12 mouse cellular contexts compared by ENCODE assay signal in genomic region chr5:103993601-103994000, GRCm38 (mm10). TPM values are rescaled to one million over a fixed set of nuclear protein-coding genes. Genes with fewer than 3 reads are reported as not detected.
DNase-seq lines count a peak whose midpoint lies in the region; ATAC-seq and TF ChIP-seq lines count a peak whose summit lies in the region.
"Had no signal": no experiment of that assay in that cellular context is flagged by ENCODE, and none has a peak within 500 bp of the region (broad histone marks: within the 10 kb centered on the region; RNA-seq: fewer than 3 reads in every experiment).

No protein-coding gene starts in this region.

- no peaks in the 10 kb centered on the region for H3K36me3 ChIP-seq in heart, adult 2 months (ENCODE audit: control insufficient read depth, insufficient read depth, low read length)
- no peaks in the 10 kb centered on the region for H3K36me3 ChIP-seq in liver, embryonic 14.5 days (replicated peaks; ENCODE audit: control insufficient read depth, insufficient read depth, low read depth)
- H3K36me3 ChIP-seq: G1E; midbrain, embryonic 12.5 days had no signal

- H3K27ac ChIP-seq in heart, adult 2 months: no peak overlapping the region
- no peak overlapping the region for H3K27ac ChIP-seq in liver, embryonic 14.5 days
- H3K27ac ChIP-seq: midbrain, embryonic 12.5 days had no signal

- no peak for ATAC-seq in liver, embryonic 14.5 days (ENCODE audit: insufficient read depth)

- no peak overlapping the region for H3K9ac ChIP-seq in heart, adult 2 months (ENCODE audit: low read depth, low read length)
- no peak overlapping the region for H3K9ac ChIP-seq in liver, embryonic 14.5 days (replicated peaks)
- H3K9ac ChIP-seq: midbrain, embryonic 12.5 days had no signal

- DNase-seq in heart, adult 2 months: peak in 1 of 2 experiments; percentile 14
- no peak for DNase-seq in heart, postnatal 10 days
- DNase-seq in 3T3-L1 (ENCODE audit: low read depth, low spot score): peak; percentile 37
- DNase-seq in ZHBTc4 (ENCODE audit: low read depth, low spot score): peak; percentile 54
- DNase-seq in liver, embryonic 14.5 days (ENCODE audit: low read depth in 3 of 3, low spot score in 3 of 3): no peak
- DNase-seq in adrenal gland, postnatal 25 days: no peak
- DNase-seq in cerebellum, adult 9-11 months: no peak
- DNase-seq in layer of hippocampus, adult 8-10 months (ENCODE audit: low spot score in 2 of 2): no peak
- DNase-seq: heart, postnatal 4 days; layer of hippocampus, postnatal 36 days had no signal

- TF ChIP-seq EP300 in heart, adult 2 months (IDR thresholded peaks at IDR 0.05; ENCODE audit: insufficient read depth, low read depth, low read length): no peak
- no peak for TF ChIP-seq EP300 in liver, embryonic 14.5 days (IDR thresholded peaks at IDR 0.05; ENCODE audit: low read depth)

- H3K9me3 ChIP-seq in liver, embryonic 14.5 days (ENCODE audit: control insufficient read depth, low read length): no peaks in the 10 kb centered on the region
- H3K9me3 ChIP-seq: G1E; midbrain, embryonic 12.5 days had no signal

- H3K4me2 ChIP-seq in liver, embryonic 14.5 days (ENCODE audit: low read depth): no peak overlapping the region
- H3K4me2 ChIP-seq: midbrain, embryonic 12.5 days had no signal

- intact Hi-C loops in heart, adult 2 months (cut with DNase I): no loop called here
- intact Hi-C loops in heart, postnatal 10 days (cut with DNase I): loop anchor here (10.0 kb wide), 1 partner anchor 221 kb away; no protein-coding TSS in a partner anchor

- TF ChIP-seq CTCF in heart, adult 2 months (IDR thresholded peaks at IDR 0.05): peak; percentile 53
- TF ChIP-seq CTCF in liver, embryonic 14.5 days (IDR thresholded peaks at IDR 0.05; ENCODE audit: low read depth): peak; percentile 71

- no peak for TF ChIP-seq POLR2A in heart, adult 2 months (IDR thresholded peaks at IDR 0.05; ENCODE audit: insufficient read depth, low read depth, low read length)

- H3K79me2 ChIP-seq in heart, adult 2 months (replicated peaks; ENCODE audit: control insufficient read depth, insufficient read depth, low read length): no peaks in the 10 kb centered on the region

- no peaks in the 10 kb centered on the region for H3K4me1 ChIP-seq in heart, adult 2 months (ENCODE audit: control insufficient read depth, insufficient read depth, low read length)
- H3K4me1 ChIP-seq in liver, embryonic 14.5 days (replicated peaks; ENCODE audit: control insufficient read depth in 2 of 2, insufficient read depth in 2 of 2, low read length in 1 of 2): peaks cover 7 to 12% of the 10 kb centered on the region in 2 experiments
- H3K4me1 ChIP-seq: midbrain, embryonic 12.5 days had no signal

- 91% methylated on average over 1 of the region's 1 CpGs for WGBS in heart, adult 2 months
- 41% methylated on average over 1 of the region's 1 CpGs for WGBS in liver, embryonic 14.5 days (ENCODE audit: insufficient replicate concordance)

- H3K4me3 ChIP-seq in heart, adult 2 months: no peak overlapping the region
- no peak overlapping the region for H3K4me3 ChIP-seq in liver, embryonic 14.5 days (ENCODE audit: insufficient read depth in 1 of 2, low read depth in 2 of 2, low read length in 2 of 2)
- H3K4me3 ChIP-seq: midbrain, embryonic 12.5 days had no signal

- H3K27me3 ChIP-seq in heart, adult 2 months (ENCODE audit: control insufficient read depth, insufficient read depth, low read length): no peaks in the 10 kb centered on the region
- no peaks in the 10 kb centered on the region for H3K27me3 ChIP-seq in liver, embryonic 14.5 days (ENCODE audit: control insufficient read depth, insufficient read depth, low read length)
- H3K27me3 ChIP-seq: midbrain, embryonic 12.5 days had no signal

RNA-seq across cellular contexts. Expression of gene Hsd17b13, which starts 16.4 kb away (rescaled TPM):
- total RNA-seq in heart, adult 2 months (2021): not detected
- polyA plus RNA-seq in heart, adult 2 months (2012; rRNA removed): 0.32 TPM in 1 of 2 replicates, not detected in the other
- total RNA-seq in heart, postnatal 10 days (2021): not detected
- polyA plus RNA-seq in liver, embryonic 14.5 days (2012; rRNA removed): 3.2 and 5.3 TPM in 2 replicates
- polyA plus RNA-seq in liver, embryonic 14.5 days (2014; fragmentation: Nextera tagmentation; extraction: Ambion mirVana): 8.3 and 10.9 TPM in 2 replicates
- total RNA-seq in adrenal gland, postnatal 25 days (2021): 4.3 TPM in 1 of 2 replicates, not detected in the other
- not detected for total RNA-seq in layer of hippocampus, adult 8-10 months (2022)
- total RNA-seq: G1E; layer of hippocampus, postnatal 36 days had no signal
- polyA plus RNA-seq: G1E; midbrain, embryonic 12.5 days had no signal

RNA-seq across cellular contexts. Expression of gene Hsd17b11, which starts 28.1 kb away (rescaled TPM):
- total RNA-seq in heart, adult 2 months (2021): 10 to 100 TPM; 23.1 to 30.8 TPM
- 14.0 and 20.6 TPM in 2 replicates for polyA plus RNA-seq in heart, adult 2 months (2012; rRNA removed)
- 10 to 100 TPM; 29.4 to 31.6 TPM for total RNA-seq in heart, postnatal 10 days (2021)
- polyA plus RNA-seq in liver, embryonic 14.5 days (2012; rRNA removed): 6.1 and 7.9 TPM in 2 replicates
- 1.9 and 2.6 TPM in 2 replicates for polyA plus RNA-seq in liver, embryonic 14.5 days (2014; fragmentation: Nextera tagmentation; extraction: Ambion mirVana)
- 61.3 and 83.2 TPM in 2 replicates for total RNA-seq in adrenal gland, postnatal 25 days (2021)
- total RNA-seq in layer of hippocampus, adult 8-10 months (2022): 10 to 100 TPM; 51.2 to 60.3 (median 54.6) TPM

RNA-seq across cellular contexts. Expression of gene Nudt9, which starts 52.5 kb away (rescaled TPM):
- 10 to 100 TPM; 48.3 to 59.1 TPM for total RNA-seq in heart, adult 2 months (2021)
- 38.7 and 39.0 TPM in 2 replicates for polyA plus RNA-seq in heart, adult 2 months (2012; rRNA removed)
- total RNA-seq in heart, postnatal 10 days (2021): 10 to 100 TPM; 45.8 to 46.6 TPM
- 34.5 and 48.1 TPM in 2 replicates for polyA plus RNA-seq in liver, embryonic 14.5 days (2012; rRNA removed)
- 73.8 and 74.8 TPM in 2 replicates for polyA plus RNA-seq in liver, embryonic 14.5 days (2014; fragmentation: Nextera tagmentation; extraction: Ambion mirVana)
- 53.6 and 62.9 TPM in 2 replicates for total RNA-seq in adrenal gland, postnatal 25 days (2021)
- total RNA-seq in layer of hippocampus, adult 8-10 months (2022): 10 to 100 TPM; 64.8 to 79.1 (median 69.7) TPM

Comparison
In these comparisons a context has a peak if more than half of its experiments do, and no peak if none do; other contexts are left out.
1. DNase-seq: peak in 3T3-L1 (single experiment) and ZHBTc4 (single experiment); none in heart, postnatal 10 days (0 of 2), liver, embryonic 14.5 days (0 of 3), adrenal gland, postnatal 25 days (single experiment), cerebellum, adult 9-11 months (single experiment) and layer of hippocampus, adult 8-10 months (0 of 2).